18 mouse cellular contexts compared by ENCODE assay signal in the genomic region with DNA sequence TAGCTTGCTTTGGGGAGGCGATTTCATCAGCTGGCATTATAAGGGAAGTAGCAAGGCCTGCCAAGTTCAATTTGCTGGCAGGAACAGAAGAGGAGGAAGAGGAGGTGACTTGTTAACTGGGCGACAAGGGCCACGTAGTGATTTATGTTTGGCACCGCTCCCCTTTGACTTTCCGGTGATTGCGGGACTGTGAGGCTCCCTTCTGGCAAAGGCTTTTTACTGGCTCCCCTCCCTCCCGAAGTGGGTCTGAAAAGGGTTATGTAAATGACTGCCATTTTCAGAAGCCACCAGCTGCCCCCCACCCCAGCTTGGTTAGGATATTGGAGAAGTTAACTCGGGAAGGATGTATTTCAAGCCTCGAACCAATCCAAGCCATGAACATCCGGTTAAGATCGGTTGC. TPM values are rescaled to one million over a fixed set of nuclear protein-coding genes. Genes with fewer than 3 reads are reported as not detected.
DNase-seq lines count a peak whose midpoint lies in the region; ATAC-seq lines count a peak whose summit lies in the region.
"Had no signal": no experiment of that assay in that cellular context is flagged by ENCODE, and none has a peak within 500 bp of the region (broad histone marks: within the 10 kb centered on the region; RNA-seq: fewer than 3 reads in every experiment).

No protein-coding gene starts in this region.

- no peaks in the 10 kb centered on the region for H3K79me2 ChIP-seq in macrophage (ENCODE audit: inconsistent target)

- peak; percentile 7 to 8 for DNase-seq in kidney, adult 8-10 months
- DNase-seq in left cerebral cortex, postnatal 4 days, result no peak
- DNase-seq in embryo, embryonic 10 days (ENCODE audit: low spot score), result no peak
- DNase-seq: adrenal gland, postnatal 25 days; B cell, adult 2 months; cerebellum, adult 8-10 months; lung, adult 2 months had no signal

- no peak overlapping the region for H3K4me2 ChIP-seq in kidney, embryonic 14.5 days (replicated peaks; ENCODE audit: low read depth, low read length)
- no peak overlapping the region for H3K4me2 ChIP-seq in liver, embryonic 12.5 days
- H3K4me2 ChIP-seq: limb, embryonic 15.5 days had no signal

- H3K27ac ChIP-seq in kidney, embryonic 14.5 days (ENCODE audit: low read depth, low read length), result no peak overlapping the region
- peak overlapping the region; percentile 17; the same call in 1 of the 2 replicates for H3K27ac ChIP-seq in macrophage
- no peak overlapping the region for H3K27ac ChIP-seq in liver, embryonic 12.5 days
- H3K27ac ChIP-seq: limb, embryonic 15.5 days; midbrain, embryonic 10.5 days had no signal

- intact Hi-C loops in left cerebral cortex, postnatal 4 days (cut with DNase I), result loop anchor here (10.0 kb wide), 1 partner anchor 112 kb away; no protein-coding TSS in a partner anchor

- no peak overlapping the region for H3K4me3 ChIP-seq in kidney, embryonic 14.5 days (ENCODE audit: low read length)
- no peak overlapping the region for H3K4me3 ChIP-seq in macrophage (ENCODE audit: inconsistent target)
- H3K4me3 ChIP-seq in liver, embryonic 12.5 days, result no peak overlapping the region
- H3K4me3 ChIP-seq: limb, embryonic 15.5 days; midbrain, embryonic 10.5 days had no signal

- H3K4me1 ChIP-seq in kidney, embryonic 14.5 days (ENCODE audit: control insufficient read depth, insufficient read depth, low read length), result peaks cover 5% of the 10 kb centered on the region; the same call in 1 of the 2 replicates
- H3K4me1 ChIP-seq in liver, embryonic 12.5 days, result peaks cover under 1% of the 10 kb centered on the region; the same call in 1 of the 2 replicates
- H3K4me1 ChIP-seq: limb, embryonic 15.5 days had no signal

- WGBS in kidney, embryonic 14.5 days, result 25% methylated on average over 11 of the region's 11 CpGs
- WGBS in macrophage (ENCODE audit: missing documents), result 5% methylated on average over 11 of the region's 11 CpGs
- WGBS in liver, embryonic 12.5 days (ENCODE audit: insufficient replicate concordance), result 60% methylated on average over 11 of the region's 11 CpGs

- H3K36me3 ChIP-seq in kidney, embryonic 14.5 days (ENCODE audit: control insufficient read depth, insufficient read depth, low read length), result no peaks in the 10 kb centered on the region
- no peaks in the 10 kb centered on the region for H3K36me3 ChIP-seq in macrophage (ENCODE audit: inconsistent target)
- no peaks in the 10 kb centered on the region for H3K36me3 ChIP-seq in liver, embryonic 12.5 days
- H3K36me3 ChIP-seq: G1E; limb, embryonic 15.5 days; midbrain, embryonic 10.5 days had no signal

- no peaks in the 10 kb centered on the region for H3K9me3 ChIP-seq in kidney, embryonic 14.5 days (ENCODE audit: control insufficient read depth, low read length)
- H3K9me3 ChIP-seq in liver, embryonic 12.5 days (replicated peaks), result no peaks in the 10 kb centered on the region
- H3K9me3 ChIP-seq: G1E; limb, embryonic 15.5 days; midbrain, embryonic 10.5 days had no signal

- H3K9ac ChIP-seq in kidney, embryonic 14.5 days (ENCODE audit: low read depth, low read length), result no peak overlapping the region
- H3K9ac ChIP-seq in liver, embryonic 12.5 days, result no peak overlapping the region
- H3K9ac ChIP-seq: limb, embryonic 15.5 days had no signal

- ATAC-seq in kidney, embryonic 14.5 days (ENCODE audit: low FRiP score, low TSS enrichment), result no peak
- ATAC-seq in CD4-positive, CD25-positive, alpha-beta regulatory T cell, adult 4 months, result peak; percentile 41
- ATAC-seq in granulocyte monocyte progenitor cell, adult 5-6 weeks (replicated peaks; ENCODE audit: poor library complexity, severe bottlenecking), result peak; percentile 68
- no peak for ATAC-seq in liver, embryonic 12.5 days
- ATAC-seq: hindbrain, embryonic 16.5 days had no signal

- H3K27me3 ChIP-seq in kidney, embryonic 14.5 days (ENCODE audit: control insufficient read depth, insufficient read depth, low read length), result no peaks in the 10 kb centered on the region
- H3K27me3 ChIP-seq in liver, embryonic 12.5 days (replicated peaks), result no peaks in the 10 kb centered on the region
- H3K27me3 ChIP-seq: limb, embryonic 15.5 days had no signal

RNA-seq across cellular contexts. Expression of gene Ccr7, which starts 27.7 kb away (rescaled TPM):
- 0.13 TPM in 1 of 2 replicates, not detected in the other for polyA plus RNA-seq in kidney, embryonic 14.5 days (2014; fragmentation: Nextera tagmentation; extraction: Ambion mirVana)
- 100 to 1,000 TPM; 277 to 361 TPM for polyA plus RNA-seq in CD4-positive, CD25-positive, alpha-beta regulatory T cell, adult 4 months (2017; shearing (Covaris generic))
- not detected in 2 replicates for total RNA-seq in granulocyte monocyte progenitor cell, adult 5-6 weeks (2014; fragmentation: Nextera tagmentation)
- 0.34 TPM in 1 of 2 replicates, not detected in the other for total RNA-seq in granulocyte monocyte progenitor cell, adult 5-6 weeks (2017)
- total RNA-seq in macrophage (2018; cell fraction: chromatin; rRNA removed), result 1 to 10 TPM in 1 of 26 experiments, under 1 TPM in 15, not detected in 10; 0.29 to 1.2 (median 0.64) TPM
- 1 to 10 TPM; 1.2 to 4.6 (median 2.9) TPM for total RNA-seq in macrophage (2018; cell fraction: cytosol; rRNA removed)
- total RNA-seq in macrophage (2018; cell fraction: nucleus; rRNA removed), result 1 to 10 TPM in 25 of 26 experiments, under 1 TPM in 1; 0.89 to 7.9 (median 3.2) TPM
- polyA plus RNA-seq in macrophage (2018), result 0.98 to 2.3 TPM (median 1.1 TPM) in 3 replicates
- polyA plus RNA-seq in liver, embryonic 12.5 days (2016; fragmentation: Nextera tagmentation; extraction: Ambion mirVana), result 0.39 and 0.44 TPM in 2 replicates
- total RNA-seq in left cerebral cortex, postnatal 4 days (2021), result not detected
- total RNA-seq: gastrocnemius, adult 18-20 months; layer of hippocampus, adult 18-20 months had no signal
- polyA plus RNA-seq: G1E; hindbrain, embryonic 16.5 days had no signal

RNA-seq across cellular contexts. Expression of gene Smarce1, which starts 48.2 kb away (rescaled TPM):
- 190 and 229 TPM in 2 replicates for polyA plus RNA-seq in kidney, embryonic 14.5 days (2014; fragmentation: Nextera tagmentation; extraction: Ambion mirVana)
- 100 to 1,000 TPM; 179 to 201 TPM for polyA plus RNA-seq in CD4-positive, CD25-positive, alpha-beta regulatory T cell, adult 4 months (2017; shearing (Covaris generic))
- 91.7 and 118 TPM in 2 replicates for total RNA-seq in granulocyte monocyte progenitor cell, adult 5-6 weeks (2014; fragmentation: Nextera tagmentation)
- total RNA-seq in granulocyte monocyte progenitor cell, adult 5-6 weeks (2017), result 256 and 293 TPM in 2 replicates
- total RNA-seq in macrophage (2018; cell fraction: chromatin; rRNA removed), result 100 to 1,000 TPM in 24 of 26 experiments, 10 to 100 TPM in 2; 69.5 to 224 (median 138) TPM
- total RNA-seq in macrophage (2018; cell fraction: cytosol; rRNA removed), result 10 to 100 TPM; 44.9 to 77.8 (median 52.9) TPM
- total RNA-seq in macrophage (2018; cell fraction: nucleus; rRNA removed), result 100 to 1,000 TPM in 7 of 26 experiments, 10 to 100 TPM in 19; 55.6 to 141 (median 83.6) TPM
- 54.8 to 118 TPM (median 76.8 TPM) in 3 replicates for polyA plus RNA-seq in macrophage (2018)
- 114 and 115 TPM in 2 replicates for polyA plus RNA-seq in liver, embryonic 12.5 days (2016; fragmentation: Nextera tagmentation; extraction: Ambion mirVana)
- total RNA-seq in left cerebral cortex, postnatal 4 days (2021), result 100 to 1,000 TPM; 136 to 140 TPM

Comparison
In these comparisons a context has a peak if more than half of its experiments do, and no peak if none do; other contexts are left out.
1. DNase-seq: peak in kidney, adult 8-10 months (2 of 2); none in left cerebral cortex, postnatal 4 days (single experiment) and embryo, embryonic 10 days (single experiment).
2. ATAC-seq: peak in CD4-positive, CD25-positive, alpha-beta regulatory T cell, adult 4 months (single experiment) and granulocyte monocyte progenitor cell, adult 5-6 weeks (single experiment); none in kidney, embryonic 14.5 days (single experiment) and liver, embryonic 12.5 days (single experiment).
3. RNA of gene Ccr7, which starts 27.7 kb away (polyA plus RNA-seq): 277 to 361 TPM in CD4-positive, CD25-positive, alpha-beta regulatory T cell, adult 4 months; 0.98 to 2.3 TPM in macrophage, 0.39 to 0.44 TPM in liver, embryonic 12.5 days and 0.13 TPM in kidney, embryonic 14.5 days; every median in the first group is over 10 times any median in the second.